Mouse (Mus musculus) testis, adult 2 months (tissue): ENCODE measurements around the gene Fstl3.

Experiments used
- CTCF ChIP-seq: fragments of 200-500 bp; IDR thresholded peaks from 2 replicates; pipeline ENCODE4 v1.5.1; 2012; ENCODE audit warnings: low read depth, mild to moderate bottlenecking, inconsistent platforms, low read length, moderate library complexity; ENCODE audit not compliant: control insufficient read depth, insufficient read depth, insufficient replicate concordance
- POLR2A ChIP-seq: fragments of 200-500 bp; IDR thresholded peaks from 2 replicates; pipeline ENCODE4 v1.6.1; 2012; ENCODE audit warnings: low read depth, mild to moderate bottlenecking, inconsistent platforms, low read length, moderate library complexity; ENCODE audit not compliant: control insufficient read depth

DNA sequence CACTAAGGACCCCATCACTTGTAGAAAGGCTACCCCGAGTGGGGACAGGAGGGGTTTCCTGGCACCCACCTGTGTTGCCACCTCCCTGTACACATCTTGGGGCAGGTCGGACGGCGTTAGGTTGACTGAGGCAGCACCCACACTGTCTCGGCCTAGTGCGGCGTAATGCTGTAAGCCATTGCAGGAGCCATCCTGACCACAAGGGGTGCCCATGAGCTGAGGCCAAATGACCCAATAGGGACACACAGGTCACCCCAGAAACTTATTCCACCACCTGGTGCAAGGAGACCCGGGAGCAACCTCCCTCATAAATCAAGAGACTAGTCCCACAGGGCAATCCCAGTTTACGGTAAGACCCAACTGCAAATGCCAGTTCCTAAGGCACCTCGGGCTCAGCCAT, 38.8 kb upstream of the Fstl3 start:
- no peak for TF ChIP-seq POLR2A
- peak; percentile 66; the same call in 1 of the 2 replicates for TF ChIP-seq CTCF
